Mouse (Mus musculus) erythroid progenitor cell, adult 5-6 weeks (primary cell): ENCODE data around the gene Rcan3. TPM values are rescaled to one million over a fixed set of nuclear protein-coding genes. Genes with fewer than 3 reads are reported as not detected.

Experiments used
- ATAC-seq: replicated peaks from 2 replicates; pipeline ENCODE4 v1.8.0; 2016; ENCODE audit warnings: moderate number of reproducible peaks, mild to moderate bottlenecking, moderate TSS enrichment, inconsistent platforms; ENCODE audit not compliant: poor library complexity, low FRiP score, severe bottlenecking
- total RNA-seq, 2 experiments: library from RNA; stranded (forward) in 1 of 2; stranded (reverse) in 1 of 2; fragments of 150-400 nt in 1 of 2; fragments of 186-747, 209-891 nt in 1 of 2; gene quantifications; 2 replicates each; pipeline versions ENCODE4 v1.2.3 to v1.2.4; 2015 to 2017; ENCODE audit warnings: low replicate concordance in 2 of 2

The Rcan3 gene
- total RNA-seq, 2 experiments from 2014 or later: 8.0 to 8.5 TPM

DNA sequence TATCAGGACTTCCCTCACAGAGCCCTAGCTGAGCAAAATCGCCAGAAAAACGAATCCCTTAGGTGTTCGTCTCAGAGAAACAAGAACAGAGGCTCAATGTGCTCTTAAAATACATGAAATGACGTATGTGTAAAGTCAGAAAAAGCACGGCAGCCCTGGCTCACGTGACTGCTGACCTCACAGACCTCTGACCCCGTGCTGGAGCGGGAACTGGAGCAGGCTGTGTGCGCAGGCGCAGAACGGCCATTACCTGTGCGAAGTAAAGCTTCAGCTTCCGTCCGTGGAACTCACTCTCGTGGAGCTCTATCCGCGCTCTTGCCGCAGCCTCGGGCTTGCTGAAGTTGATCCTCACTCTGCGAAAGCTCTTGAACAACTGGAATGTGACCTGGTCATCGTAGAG is 13.7 kb downstream of the Rcan3 start:
- ATAC-seq: no peak

DNA sequence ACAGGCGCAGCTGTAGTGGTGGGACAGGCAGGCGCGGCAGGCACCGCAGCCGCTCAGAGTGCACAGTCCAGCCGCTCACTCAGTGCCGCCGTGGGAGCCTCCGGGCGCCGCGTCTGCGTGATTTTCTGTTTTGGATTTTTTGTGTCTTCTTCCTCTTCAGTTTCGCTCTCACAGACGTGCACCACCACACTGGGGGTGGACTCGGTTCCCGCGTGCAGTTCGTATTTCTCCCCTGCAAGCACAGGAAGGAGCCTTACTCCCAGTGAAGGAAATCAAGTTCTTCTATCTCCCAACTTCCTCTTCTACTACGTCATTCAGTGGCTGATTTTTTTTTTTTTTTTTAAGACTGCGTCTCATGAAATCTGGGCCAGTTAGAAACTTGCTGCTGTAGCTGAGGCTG is 17.3 kb downstream of the Rcan3 start:
- no peak for ATAC-seq

DNA sequence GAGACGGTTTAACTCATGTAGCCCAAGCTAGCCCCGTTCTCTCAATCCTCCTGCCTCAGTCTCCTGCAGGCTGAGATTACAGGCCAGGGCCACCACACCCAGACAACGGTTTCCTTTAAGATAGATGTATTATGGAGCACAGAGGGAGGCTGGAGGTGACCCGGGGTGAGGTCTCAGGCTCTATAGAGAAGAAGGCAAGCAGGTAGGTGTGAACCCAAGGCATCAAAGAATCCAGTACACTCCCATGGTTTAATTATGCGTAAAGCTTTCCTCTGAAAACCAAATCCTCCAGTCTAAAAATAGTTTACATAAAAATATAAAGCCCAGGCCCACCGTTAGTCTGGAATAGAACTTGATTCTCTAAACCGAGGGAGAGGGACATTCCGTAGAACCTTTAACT is 20.2 kb downstream of the Rcan3 start:
- no peak for ATAC-seq

DNA sequence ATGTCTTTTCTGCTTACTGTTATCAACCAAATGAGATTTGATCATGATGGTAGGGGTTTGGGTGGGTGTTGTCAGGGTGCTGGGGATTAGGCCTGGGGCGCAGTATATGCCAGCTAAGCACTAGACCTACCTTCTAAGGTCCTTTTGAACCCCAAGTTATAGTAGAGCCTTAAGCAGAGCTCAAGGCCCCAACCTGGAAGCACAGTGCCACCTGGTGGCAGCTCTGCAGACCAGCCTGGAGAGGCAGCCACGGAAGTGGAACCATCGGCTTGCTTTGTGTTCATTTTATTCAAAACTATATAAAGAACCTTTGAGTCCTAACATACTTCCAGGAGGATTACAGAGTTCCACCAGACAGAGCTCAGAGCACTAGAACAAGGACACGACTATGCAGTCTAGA is 22.0 kb downstream of the Rcan3 start:
- peak; percentile 85 for ATAC-seq

DNA sequence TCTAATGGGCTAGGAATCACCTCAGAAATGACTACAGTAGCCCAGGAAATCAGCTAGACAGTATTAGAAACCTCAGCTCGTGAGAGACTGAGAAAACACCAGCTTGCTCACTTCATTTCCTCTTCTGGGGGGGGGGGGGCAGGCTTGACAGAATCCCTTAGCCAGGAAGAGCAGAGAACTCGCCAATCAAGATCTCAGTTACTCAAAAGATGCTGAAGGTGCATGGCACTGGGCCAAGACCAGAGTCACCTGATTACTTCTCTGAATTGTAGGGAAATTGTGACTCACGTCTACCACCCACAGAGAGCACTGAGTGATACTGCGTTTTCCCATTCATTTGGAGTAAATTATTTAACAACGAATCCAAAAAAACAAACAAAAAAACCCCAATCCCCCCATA is 27.5 kb downstream of the Rcan3 start:
- no peak for ATAC-seq

GRCm38 (mm10) chr4:135404916-135405315 is 28.7 kb downstream of the Rcan3 start:
- peak; percentile 97 for ATAC-seq

GRCm38 (mm10) chr4:135404048-135404447 is 29.6 kb downstream of the Rcan3 start:
- ATAC-seq: no peak

DNA sequence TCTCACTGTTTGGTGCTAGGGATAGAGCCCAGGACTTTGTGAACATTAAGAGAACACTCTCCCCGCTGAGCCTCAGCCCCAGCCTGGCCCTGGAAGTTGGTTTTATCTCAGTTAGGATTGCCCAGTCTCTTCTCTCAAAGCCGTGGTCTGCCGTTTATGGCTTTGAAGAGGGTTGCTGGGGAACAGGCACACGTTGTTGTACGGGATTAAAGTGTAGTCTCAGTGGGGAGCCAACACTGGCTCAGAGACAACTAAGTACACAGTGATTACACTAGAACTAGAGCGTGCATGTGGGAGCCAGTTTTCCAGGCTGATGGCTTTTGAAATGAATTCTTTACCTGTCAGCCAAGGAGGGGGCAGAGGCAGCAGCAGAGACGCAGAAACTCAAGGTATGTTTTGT is 31.8 kb downstream of the Rcan3 start:
- ATAC-seq: no peak

- ATAC-seq: no peak
Observed at GRCm38 (mm10) chr4:135397991-135398390, 35.7 kb downstream of the Rcan3 start, which contains the start of gene Ncmap. Gene Ncmap, minus strand, starts transcription at chr4:135398227.

- ATAC-seq: no peak
Observed at GRCm38 (mm10) chr4:135397551-135397950, 36.1 kb downstream of the Rcan3 start.

DNA sequence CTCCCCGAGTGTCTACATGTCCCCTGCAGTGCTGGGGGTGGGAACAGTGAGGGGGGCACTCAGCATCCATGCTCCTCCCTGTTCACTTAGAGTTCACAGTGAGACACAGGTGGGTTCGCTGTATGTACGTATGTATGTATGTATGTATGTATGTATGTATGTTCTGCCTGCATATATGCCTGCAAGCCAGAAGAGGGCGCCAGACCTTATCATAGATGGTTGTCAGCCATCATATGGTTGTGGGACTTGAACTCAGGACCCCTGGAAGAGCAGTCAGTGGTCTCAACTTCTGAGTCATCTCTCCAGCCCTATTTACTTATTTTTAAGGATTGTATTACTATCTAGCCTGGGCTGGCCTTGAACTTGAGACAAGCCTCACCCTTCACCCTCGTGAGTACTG is 37.4 kb downstream of the Rcan3 start:
- no peak for ATAC-seq

- no peak for ATAC-seq
Observed at GRCm38 (mm10) chr4:135395375-135395774, 38.3 kb downstream of the Rcan3 start.

- no peak for ATAC-seq
Observed at GRCm38 (mm10) chr4:135394666-135395065, 39.0 kb downstream of the Rcan3 start.

DNA sequence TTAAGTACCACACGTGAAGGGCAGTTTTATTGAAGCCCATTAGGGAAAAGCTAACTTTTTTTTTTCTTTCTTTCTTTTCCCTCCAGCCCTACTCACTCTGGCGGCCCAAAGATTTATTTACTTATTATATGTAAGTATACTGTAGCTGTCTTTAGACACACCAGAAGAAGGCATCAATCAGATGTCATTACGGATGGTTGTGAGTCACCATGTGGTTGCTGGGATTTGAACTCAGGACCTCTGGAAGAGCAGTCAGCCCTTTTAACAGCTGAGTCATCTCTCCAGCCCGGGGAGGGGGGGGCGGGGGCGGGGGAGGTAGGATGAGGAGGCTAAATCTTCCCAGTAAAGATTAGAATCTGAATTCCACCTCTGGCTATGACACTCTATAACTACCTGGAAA is 40.3 kb downstream of the Rcan3 start:
- ATAC-seq: no peak

DNA sequence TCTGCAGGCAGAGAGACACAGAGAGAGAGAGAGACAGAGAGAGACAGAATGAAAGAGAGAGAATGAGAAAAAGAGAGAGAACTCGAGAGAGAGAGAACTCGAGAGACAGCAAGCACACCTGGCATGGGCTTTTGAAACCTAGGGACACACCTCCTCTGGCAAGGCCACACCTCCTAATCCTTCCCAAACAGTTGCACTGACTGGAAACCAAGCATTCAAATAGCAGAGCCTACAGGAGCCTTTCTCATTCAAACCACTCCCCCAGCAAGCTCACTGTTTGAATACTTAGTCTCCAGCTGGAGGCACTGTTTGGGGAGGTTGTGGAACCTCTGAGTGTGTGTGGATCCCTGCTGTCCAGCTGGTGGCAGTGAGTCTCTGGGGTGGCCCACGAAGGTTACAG is 40.9 kb downstream of the Rcan3 start:
- ATAC-seq: no peak

- no peak for ATAC-seq
Observed at GRCm38 (mm10) chr4:135391014-135391413, 42.6 kb downstream of the Rcan3 start.

GRCm38 (mm10) chr4:135385614-135386013 is 48.0 kb downstream of the Rcan3 start:
- ATAC-seq: no peak

DNA sequence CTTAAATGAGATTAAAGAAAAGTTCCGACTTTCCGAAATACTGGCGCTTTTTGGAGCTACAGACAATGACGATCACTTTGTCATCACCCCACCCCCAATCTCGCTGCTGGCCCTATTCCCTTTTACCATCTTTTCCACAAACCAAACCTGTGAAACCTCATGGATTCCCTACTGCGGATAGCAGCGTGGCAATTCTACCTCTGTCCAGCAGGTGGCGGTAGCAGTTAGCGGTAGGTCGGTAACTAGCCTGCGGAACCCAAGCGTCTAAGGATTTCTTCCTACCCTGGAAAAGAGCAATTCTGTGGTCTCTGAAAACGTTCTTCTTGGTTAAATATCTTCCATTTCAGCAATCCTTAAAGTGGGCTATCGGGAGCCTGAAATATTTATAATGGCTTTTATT is 51.3 kb downstream of the Rcan3 start:
- peak; percentile 82 for ATAC-seq

DNA sequence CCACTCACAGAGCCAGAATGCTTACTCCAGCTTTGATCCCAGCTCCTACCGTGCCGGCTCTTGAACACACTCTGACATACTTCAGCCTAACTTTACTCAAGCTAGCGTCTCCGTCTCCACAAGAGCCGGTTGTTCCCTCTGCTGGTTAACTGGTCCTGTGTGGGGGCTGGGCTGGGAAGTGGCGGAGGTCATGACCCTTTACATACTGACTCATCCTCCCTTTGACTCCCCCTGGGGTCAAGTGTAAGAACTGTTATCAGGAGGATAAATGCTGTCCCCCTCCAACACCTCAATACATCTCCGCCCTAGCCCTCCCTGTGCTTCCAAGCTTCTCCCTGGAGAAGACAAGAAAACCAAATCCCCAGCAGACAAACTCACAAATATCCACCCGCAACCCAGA is 52.3 kb downstream of the Rcan3 start:
- no peak for ATAC-seq

GRCm38 (mm10) chr4:135377241-135377640 is 56.4 kb downstream of the Rcan3 start:
- no peak for ATAC-seq

GRCm38 (mm10) chr4:135375444-135375843 is 58.2 kb downstream of the Rcan3 start:
- ATAC-seq: no peak

- ATAC-seq: no peak
Observed at GRCm38 (mm10) chr4:135373299-135373698, 60.4 kb downstream of the Rcan3 start.

DNA sequence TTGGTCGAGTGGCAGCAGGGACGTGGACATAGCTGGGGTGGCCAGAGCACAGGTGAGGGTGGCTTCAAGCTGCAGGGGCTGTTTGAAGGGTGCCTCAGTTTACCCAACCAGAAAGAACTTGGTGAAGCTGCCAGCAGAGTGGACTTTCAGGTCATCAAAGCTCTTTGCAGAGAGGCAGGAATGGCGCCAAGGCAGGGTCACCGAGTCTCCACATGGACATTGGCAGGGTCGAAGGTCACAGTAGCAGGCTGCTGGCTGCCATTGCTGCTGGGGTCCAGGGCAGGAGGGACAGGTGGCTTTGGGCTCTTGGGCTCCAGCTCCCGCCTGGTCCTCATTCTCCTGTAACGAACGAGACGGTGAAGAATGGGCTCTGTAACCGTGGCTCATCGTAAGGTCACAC is 63.3 kb downstream of the Rcan3 start:
- no peak for ATAC-seq
